Mouse (Mus musculus): Measurements from ENCODE around the gene Asphd2. TPM values are rescaled to one million over a fixed set of nuclear protein-coding genes. Genes with fewer than 3 reads are reported as not detected.

Asphd2 gene
- polyA plus RNA-seq, 1 experiment from 2014 or later = 5.4 TPM

- H3K27ac ChIP-seq (ENCODE audit: low read depth, low read length) = no peak overlapping the region
- no peak overlapping the region for H3K4me3 ChIP-seq (ENCODE audit: low read depth, low read length)
- no peak for ATAC-seq (replicated peaks; ENCODE audit: insufficient number of reproducible peaks, low FRiP score, low TSS enrichment)
- H3K36me3 ChIP-seq (ENCODE audit: control insufficient read depth, insufficient read depth, low read length) = peaks cover 9% of the 10 kb centered on the region; the same call in 1 of the 2 replicates
- WGBS (ENCODE audit: insufficient replicate concordance) = 90% methylated on average over 12 of the region's 12 CpGs
- H3K4me2 ChIP-seq = no peak overlapping the region
- no peaks in the 10 kb centered on the region for H3K27me3 ChIP-seq (ENCODE audit: control insufficient read depth, insufficient read depth, low read length)
- H3K9ac ChIP-seq (ENCODE audit: low read depth, low read length) = no peak overlapping the region
- H3K9me3 ChIP-seq (replicated peaks; ENCODE audit: control insufficient read depth, low read length) = no peaks in the 10 kb centered on the region
- no peaks in the 10 kb centered on the region for H3K4me1 ChIP-seq (ENCODE audit: control insufficient read depth, insufficient read depth, low read length)
These were observed 24.3 kb downstream of the Asphd2 start for GRCm38 (mm10) chr5:112370236-112370813.

DNA sequence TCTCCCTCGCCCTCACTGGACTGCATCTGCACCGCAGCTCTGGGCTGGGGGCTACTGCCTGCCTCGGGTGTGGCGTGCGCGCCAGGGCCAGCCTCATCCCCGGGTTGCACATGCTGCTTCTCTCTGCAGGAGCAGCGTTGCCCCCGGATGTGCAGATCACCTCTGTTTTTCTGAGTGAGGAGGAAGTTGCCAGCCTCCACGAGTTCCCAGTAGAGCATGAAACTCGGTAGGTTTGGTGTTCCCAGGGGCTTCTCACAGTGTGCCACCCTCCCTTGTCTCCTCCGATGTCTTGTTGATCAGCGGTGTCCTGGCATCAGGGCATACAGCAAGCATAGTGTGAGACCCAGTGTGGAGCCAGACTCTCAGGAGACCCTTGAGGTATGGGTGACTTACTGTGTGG, 25.3 kb downstream of the Asphd2 start:
- H3K4me2 ChIP-seq = no peak overlapping the region
- 92% methylated on average over 13 of the region's 13 CpGs for WGBS (ENCODE audit: insufficient replicate concordance)
- H3K27me3 ChIP-seq (ENCODE audit: control insufficient read depth, insufficient read depth, low read length) = no peaks in the 10 kb centered on the region
- no peak overlapping the region for H3K9ac ChIP-seq (ENCODE audit: low read depth, low read length)
- H3K4me1 ChIP-seq (ENCODE audit: control insufficient read depth, insufficient read depth, low read length) = no peaks in the 10 kb centered on the region
- H3K36me3 ChIP-seq (ENCODE audit: control insufficient read depth, insufficient read depth, low read length) = peaks cover 15% of the 10 kb centered on the region
- no peak for ATAC-seq (replicated peaks; ENCODE audit: insufficient number of reproducible peaks, low FRiP score, low TSS enrichment)
- H3K9me3 ChIP-seq (replicated peaks; ENCODE audit: control insufficient read depth, low read length) = no peaks in the 10 kb centered on the region
- H3K4me3 ChIP-seq (ENCODE audit: low read depth, low read length) = no peak overlapping the region
- H3K27ac ChIP-seq (ENCODE audit: low read depth, low read length) = no peak overlapping the region

GRCm38 (mm10) chr5:112368666-112369065, 26.0 kb downstream of the Asphd2 start:
- peaks cover 16% of the 10 kb centered on the region for H3K36me3 ChIP-seq (ENCODE audit: control insufficient read depth, insufficient read depth, low read length)
- no peak overlapping the region for H3K27ac ChIP-seq (ENCODE audit: low read depth, low read length)
- no peak for ATAC-seq (replicated peaks; ENCODE audit: insufficient number of reproducible peaks, low FRiP score, low TSS enrichment)
- H3K4me2 ChIP-seq = no peak overlapping the region
- no peak overlapping the region for H3K9ac ChIP-seq (ENCODE audit: low read depth, low read length)
- H3K27me3 ChIP-seq (ENCODE audit: control insufficient read depth, insufficient read depth, low read length) = no peaks in the 10 kb centered on the region
- H3K4me1 ChIP-seq (ENCODE audit: control insufficient read depth, insufficient read depth, low read length) = no peaks in the 10 kb centered on the region
- no peaks in the 10 kb centered on the region for H3K9me3 ChIP-seq (replicated peaks; ENCODE audit: control insufficient read depth, low read length)
- 91% methylated on average over 10 of the region's 10 CpGs for WGBS (ENCODE audit: insufficient replicate concordance)
- no peak overlapping the region for H3K4me3 ChIP-seq (ENCODE audit: low read depth, low read length)

- WGBS (ENCODE audit: insufficient replicate concordance) = 83% methylated on average over 12 of the region's 12 CpGs
- H3K9me3 ChIP-seq (replicated peaks; ENCODE audit: control insufficient read depth, low read length) = no peaks in the 10 kb centered on the region
- H3K4me2 ChIP-seq = no peak overlapping the region
- no peak for ATAC-seq (replicated peaks; ENCODE audit: insufficient number of reproducible peaks, low FRiP score, low TSS enrichment)
- no peaks in the 10 kb centered on the region for H3K4me1 ChIP-seq (ENCODE audit: control insufficient read depth, insufficient read depth, low read length)
- H3K4me3 ChIP-seq (ENCODE audit: low read depth, low read length) = no peak overlapping the region
- H3K9ac ChIP-seq (ENCODE audit: low read depth, low read length) = no peak overlapping the region
- no peaks in the 10 kb centered on the region for H3K27me3 ChIP-seq (ENCODE audit: control insufficient read depth, insufficient read depth, low read length)
- peaks cover 16% of the 10 kb centered on the region for H3K36me3 ChIP-seq (ENCODE audit: control insufficient read depth, insufficient read depth, low read length)
- no peak overlapping the region for H3K27ac ChIP-seq (ENCODE audit: low read depth, low read length)
These were observed 26.7 kb downstream of the Asphd2 start for GRCm38 (mm10) chr5:112367929-112368328.

GRCm38 (mm10) chr5:112367338-112367737, 27.3 kb downstream of the Asphd2 start:
- no peaks in the 10 kb centered on the region for H3K4me1 ChIP-seq (ENCODE audit: control insufficient read depth, insufficient read depth, low read length)
- no peak overlapping the region for H3K27ac ChIP-seq (ENCODE audit: low read depth, low read length)
- H3K9me3 ChIP-seq (replicated peaks; ENCODE audit: control insufficient read depth, low read length) = no peaks in the 10 kb centered on the region
- no peaks in the 10 kb centered on the region for H3K27me3 ChIP-seq (ENCODE audit: control insufficient read depth, insufficient read depth, low read length)
- no peak overlapping the region for H3K4me3 ChIP-seq (ENCODE audit: low read depth, low read length)
- ATAC-seq (replicated peaks; ENCODE audit: insufficient number of reproducible peaks, low FRiP score, low TSS enrichment) = no peak
- no peak overlapping the region for H3K4me2 ChIP-seq
- 90% methylated on average over 4 of the region's 4 CpGs for WGBS (ENCODE audit: insufficient replicate concordance)
- no peak overlapping the region for H3K9ac ChIP-seq (ENCODE audit: low read depth, low read length)
- H3K36me3 ChIP-seq (ENCODE audit: control insufficient read depth, insufficient read depth, low read length) = peaks cover 16% of the 10 kb centered on the region

DNA sequence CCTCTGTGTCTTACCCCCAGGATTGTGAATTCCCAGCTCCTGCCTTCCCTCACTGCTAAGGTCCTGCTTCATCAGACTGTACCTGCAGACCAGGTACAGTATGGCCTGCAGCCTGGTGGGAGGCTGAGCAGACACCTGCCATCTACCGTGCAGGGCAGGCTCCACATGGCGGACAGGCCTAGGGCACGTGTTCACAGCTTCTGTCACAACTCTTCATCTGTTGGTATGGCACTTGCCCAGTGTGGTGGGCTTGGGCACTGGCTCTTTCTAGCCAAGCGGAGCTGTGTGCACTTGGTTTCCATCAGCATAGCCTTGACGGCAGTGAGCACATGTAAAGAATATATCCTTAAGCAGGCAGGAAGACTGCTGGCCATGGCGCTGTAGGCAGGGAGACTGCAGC, 27.8 kb downstream of the Asphd2 start:
- WGBS (ENCODE audit: insufficient replicate concordance) = 88% methylated on average over 6 of the region's 6 CpGs
- H3K27me3 ChIP-seq (ENCODE audit: control insufficient read depth, insufficient read depth, low read length) = no peaks in the 10 kb centered on the region
- H3K4me1 ChIP-seq (ENCODE audit: control insufficient read depth, insufficient read depth, low read length) = no peaks in the 10 kb centered on the region
- no peak for ATAC-seq (replicated peaks; ENCODE audit: insufficient number of reproducible peaks, low FRiP score, low TSS enrichment)
- peaks cover 18% of the 10 kb centered on the region for H3K36me3 ChIP-seq (ENCODE audit: control insufficient read depth, insufficient read depth, low read length)
- H3K9me3 ChIP-seq (replicated peaks; ENCODE audit: control insufficient read depth, low read length) = no peaks in the 10 kb centered on the region
- no peak overlapping the region for H3K4me3 ChIP-seq (ENCODE audit: low read depth, low read length)
- no peak overlapping the region for H3K27ac ChIP-seq (ENCODE audit: low read depth, low read length)
- no peak overlapping the region for H3K4me2 ChIP-seq
- H3K9ac ChIP-seq (ENCODE audit: low read depth, low read length) = no peak overlapping the region

- Histone ChIP-seq H3K27ac (ENCODE audit: low read depth, low read length) (no peak overlapping the region), H3K27me3 (ENCODE audit: control insufficient read depth, insufficient read depth, low read length) (no peaks in the 10 kb centered on the region), H3K36me3 (ENCODE audit: control insufficient read depth, insufficient read depth, low read length) (peaks cover 12% of the 10 kb centered on the region), H3K4me2 (no peak overlapping the region), H3K4me3 (ENCODE audit: low read depth, low read length) (no peak overlapping the region), H3K9me3 (replicated peaks; ENCODE audit: control insufficient read depth, low read length) (no peaks in the 10 kb centered on the region), H3K9ac (ENCODE audit: low read depth, low read length) (no peak overlapping the region), H3K4me1 (ENCODE audit: control insufficient read depth, insufficient read depth, low read length) (0 out of 2 replicates have a peak, but pooled peaks cover 7% of the 10 kb centered on the region)
- 70% methylated on average over 10 of the region's 10 CpGs for WGBS (ENCODE audit: insufficient replicate concordance)
- no peak; the same call in 1 of the 2 replicates for ATAC-seq (replicated peaks; ENCODE audit: insufficient number of reproducible peaks, low FRiP score, low TSS enrichment)
These were observed 30.4 kb downstream of the Asphd2 start for GRCm38 (mm10) chr5:112364184-112364797.

DNA sequence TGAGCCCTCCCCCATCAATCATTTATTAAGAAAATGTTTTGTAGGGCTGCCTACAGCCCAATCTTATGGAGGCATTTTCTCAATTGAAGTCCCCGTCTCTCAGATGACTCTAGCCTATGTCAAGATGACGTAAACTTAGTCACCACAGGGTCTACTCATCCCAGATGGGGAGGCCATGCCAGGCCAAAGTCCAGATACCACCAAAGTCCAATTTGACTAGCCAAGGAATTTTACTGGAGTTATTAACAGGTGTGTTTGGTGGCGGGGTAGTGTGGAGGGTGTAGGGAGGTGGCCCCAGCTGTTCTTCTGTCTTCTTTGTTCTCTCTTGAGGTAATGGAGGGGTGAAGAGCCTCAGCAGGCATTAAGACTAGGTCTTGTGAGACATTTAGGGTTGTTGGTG, 34.6 kb downstream of the Asphd2 start:
- Histone ChIP-seq H3K27me3 (ENCODE audit: control insufficient read depth, insufficient read depth, low read length) (peaks cover 5% of the 10 kb centered on the region; the same call in 1 of the 2 replicates), H3K4me2 (no peak overlapping the region), H3K4me3 (ENCODE audit: low read depth, low read length) (no peak overlapping the region), H3K36me3 (ENCODE audit: control insufficient read depth, insufficient read depth, low read length) (peaks cover 13% of the 10 kb centered on the region), H3K4me1 (ENCODE audit: control insufficient read depth, insufficient read depth, low read length) (peaks cover 7% of the 10 kb centered on the region; the same call in 1 of the 2 replicates), H3K27ac (ENCODE audit: low read depth, low read length) (no peak overlapping the region), H3K9ac (ENCODE audit: low read depth, low read length) (no peak overlapping the region), H3K9me3 (replicated peaks; ENCODE audit: control insufficient read depth, low read length) (no peaks in the 10 kb centered on the region)
- 80% methylated on average over 3 of the region's 3 CpGs for WGBS (ENCODE audit: insufficient replicate concordance)
- no peak for ATAC-seq (replicated peaks; ENCODE audit: insufficient number of reproducible peaks, low FRiP score, low TSS enrichment)

DNA sequence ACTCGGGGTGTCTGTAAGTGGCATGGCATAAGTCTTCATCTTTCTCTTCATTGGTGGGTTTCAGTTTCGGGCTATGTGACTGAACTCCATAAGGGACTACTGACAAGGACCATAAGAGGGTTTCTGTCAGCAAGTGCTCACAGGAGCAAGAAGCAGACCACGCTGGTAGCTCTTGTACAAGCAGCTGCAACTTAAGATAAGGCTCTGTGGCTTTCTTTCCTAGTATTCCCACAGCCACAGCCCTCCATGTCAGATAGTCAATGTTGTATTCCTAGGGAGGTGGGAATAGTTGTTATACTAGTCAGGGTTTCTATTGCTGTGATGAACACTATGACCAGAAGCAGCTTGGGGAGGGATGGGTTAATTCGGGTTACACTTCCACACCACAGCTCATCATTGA, 35.1 kb downstream of the Asphd2 start:
- Histone ChIP-seq H3K9me3 (replicated peaks; ENCODE audit: control insufficient read depth, low read length) (no peaks in the 10 kb centered on the region), H3K4me3 (ENCODE audit: low read depth, low read length) (no peak overlapping the region), H3K27me3 (ENCODE audit: control insufficient read depth, insufficient read depth, low read length) (peaks cover 5% of the 10 kb centered on the region; the same call in 1 of the 2 replicates), H3K4me1 (ENCODE audit: control insufficient read depth, insufficient read depth, low read length) (peaks cover 7% of the 10 kb centered on the region; the same call in 1 of the 2 replicates), H3K27ac (ENCODE audit: low read depth, low read length) (peak overlapping the region; percentile 0; the same call in 1 of the 2 replicates), H3K36me3 (ENCODE audit: control insufficient read depth, insufficient read depth, low read length) (peaks cover 8% of the 10 kb centered on the region), H3K9ac (ENCODE audit: low read depth, low read length) (no peak overlapping the region), H3K4me2 (peak overlapping the region; percentile 1; the same call in 1 of the 2 replicates)
- WGBS (ENCODE audit: insufficient replicate concordance) = 61% methylated on average over 4 of the region's 4 CpGs
- 0 out of 2 replicates have a peak, but pooled peaks have one; percentile 53 for ATAC-seq (replicated peaks; ENCODE audit: insufficient number of reproducible peaks, low FRiP score, low TSS enrichment)

Data from heart, embryonic 11.5 days (tissue).